Comparison of ENCODE assay signal across 8 mouse cellular contexts in the genomic region with DNA sequence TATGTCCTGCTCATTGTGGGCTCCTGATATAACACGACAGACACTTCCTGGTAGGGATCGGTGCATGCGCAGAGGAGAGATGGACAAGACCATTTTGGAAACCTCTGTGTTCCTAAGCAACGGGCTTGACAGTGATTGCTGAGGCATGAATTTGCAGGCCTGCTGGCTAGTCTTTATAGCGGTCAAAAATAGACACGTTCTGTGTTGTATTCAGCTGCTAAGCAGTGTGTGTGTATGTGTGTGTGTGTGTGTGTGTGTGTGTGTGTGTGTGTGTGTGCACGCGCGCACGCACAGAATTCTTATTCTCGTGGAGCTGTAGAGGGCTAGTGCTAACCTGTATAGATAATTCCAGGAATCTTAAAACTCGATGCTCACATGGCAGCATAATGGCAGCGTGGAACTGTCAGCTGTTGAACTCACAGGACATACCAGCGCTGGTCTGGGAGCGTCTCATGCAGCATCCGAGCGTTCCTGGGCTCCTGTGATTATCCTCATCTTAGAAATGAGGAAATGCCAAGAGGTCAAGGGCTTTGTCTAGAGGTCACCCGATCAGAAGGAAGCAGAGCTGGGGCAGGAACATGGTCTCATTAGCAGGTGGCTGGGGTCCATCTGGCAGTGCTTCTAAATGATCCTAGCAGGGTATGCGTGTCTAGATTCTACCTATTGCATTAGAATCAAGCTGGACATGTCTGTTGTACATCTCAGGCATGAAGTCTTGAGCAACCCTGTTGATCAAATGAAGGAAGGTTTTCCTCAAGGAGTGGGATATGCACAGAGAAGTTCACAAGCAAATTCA.
DNase-seq lines count a peak whose midpoint lies in the region; ATAC-seq lines count a peak whose summit lies in the region.

No protein-coding gene starts in this region.

- intact Hi-C loops in heart, postnatal 10 days (cut with DNase I) = no loop called here
- intact Hi-C loops in left cerebral cortex, postnatal 4 days (cut with DNase I) = loop anchor here (5.0 to 10.0 kb wide), 2 partner anchors 156 to 379 kb away; partner anchors contain the start of gene Sesn3

- no peak for ATAC-seq in erythroblast, adult 5-6 weeks (replicated peaks; ENCODE audit: low FRiP score, poor library complexity, severe bottlenecking)

- peak; percentile 46 for DNase-seq in R1 (ENCODE audit: low read depth, low spot score)
- peak; percentile 80 to 81 for DNase-seq in cerebellum, postnatal 10 days
- peak; percentile 66 to 74 for DNase-seq in heart, postnatal 10 days
- peak; percentile 63 for DNase-seq in left cerebral cortex, postnatal 4 days
- DNase-seq in adrenal gland, adult (ENCODE audit: inconsistent age in 2 of 2, low spot score in 1 of 2) = no peak
- no peak for DNase-seq in spleen, postnatal 4 days (ENCODE audit: low spot score in 2 of 2)
- no peak for DNase-seq in lung, postnatal 14 days

Comparison
In these comparisons a context has a peak if more than half of its experiments do, and no peak if none do; other contexts are left out.
1. DNase-seq: peak in R1 (single experiment), cerebellum, postnatal 10 days (2 of 2), heart, postnatal 10 days (2 of 2) and left cerebral cortex, postnatal 4 days (single experiment); none in adrenal gland, adult (0 of 2), spleen, postnatal 4 days (0 of 2) and lung, postnatal 14 days (single experiment).